Mouse (Mus musculus) liver, adult 2 months (tissue): ENCODE measurements around the gene Fuca1.

Experiments
- CTCF ChIP-seq: fragments of 200-500 bp; IDR thresholded peaks from 2 replicates; pipeline ENCODE4 v1.5.1; 2011; ENCODE audit warnings: low read depth, low read length, control low read depth
- POLR2A ChIP-seq: fragments of 200-500 bp; IDR thresholded peaks from 2 replicates; pipeline ENCODE4 v1.6.1; 2011; ENCODE audit warnings: low read length, control low read depth; ENCODE audit not compliant: insufficient read depth; ENCODE audit errors: extremely low read depth

DNA sequence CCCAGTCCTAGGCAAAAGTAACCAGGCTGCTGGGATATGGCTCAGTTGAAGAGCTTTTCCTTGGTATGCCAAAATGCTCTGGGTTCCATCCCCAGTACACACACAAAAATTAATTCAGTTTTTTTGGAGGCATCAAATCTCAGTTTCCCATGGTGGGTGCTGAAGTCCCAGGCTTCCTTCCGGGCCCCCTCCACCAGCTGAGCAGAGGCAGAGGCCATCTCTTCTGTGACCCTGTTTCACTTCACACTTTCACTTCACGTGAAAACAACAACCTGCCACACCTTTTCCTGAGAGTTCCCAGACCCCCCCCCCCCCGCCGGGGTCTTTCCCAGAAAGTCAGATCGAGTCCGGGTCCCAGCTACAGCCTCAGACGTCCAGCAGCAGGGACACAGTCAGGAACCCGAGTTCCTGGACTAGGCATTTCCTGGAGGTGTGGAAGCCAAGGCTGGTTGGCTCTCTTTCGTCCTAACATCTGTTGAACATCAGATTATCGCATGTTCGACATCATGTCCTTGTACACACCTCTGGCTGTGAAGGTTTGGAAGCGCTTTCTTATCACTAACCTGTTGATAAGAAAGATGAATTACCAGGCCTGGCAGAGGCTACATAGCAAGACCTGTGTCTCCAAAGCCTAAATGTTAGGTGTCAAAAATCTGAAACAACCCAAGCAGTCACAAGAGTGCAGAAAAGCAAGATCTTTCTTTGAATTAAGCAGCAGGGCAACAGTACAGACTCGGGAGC, 11.0 kb upstream of the Fuca1 start:
- TF ChIP-seq CTCF (no peak), POLR2A (no peak)
